ENCODE assay signal across 8 mouse cellular contexts in genomic region chrX:169969765-169970164, GRCm38 (mm10). TPM values are rescaled to one million over a fixed set of nuclear protein-coding genes. Genes with fewer than 3 reads are reported as not detected.
DNase-seq lines count a peak whose midpoint lies in the region; ATAC-seq and TF ChIP-seq lines count a peak whose summit lies in the region.
"Not testable (repeated sequence)": the region's sequence is repeated elsewhere in the genome, so short reads cannot be mapped to it uniquely, and the experiment has no call there.

No protein-coding gene starts in this region.

- H3K9ac ChIP-seq in forebrain, embryonic 15.5 days (replicated peaks); hindbrain, embryonic 15.5 days; kidney, postnatal 0 days (ENCODE audit: low read depth, low read length); lung, embryonic 16.5 days (ENCODE audit: low read length): not testable (repeated sequence)

- ATAC-seq in forebrain, embryonic 15.5 days (replicated peaks), result 0 out of 2 replicates have a peak, but pooled peaks have one; percentile 9
- ATAC-seq in hindbrain, embryonic 15.5 days (ENCODE audit: low FRiP score, low read depth), result peak; percentile 32; the same call in 1 of the 2 replicates
- ATAC-seq in kidney, postnatal 0 days (replicated peaks; ENCODE audit: low FRiP score, low read depth), result not testable (repeated sequence)
- peak; percentile 21; the same call in 1 of the 2 replicates for ATAC-seq in lung, embryonic 16.5 days (ENCODE audit: low read depth)

- not testable (repeated sequence) for H3K27me3 ChIP-seq in forebrain, embryonic 15.5 days; hindbrain, embryonic 15.5 days; kidney, postnatal 0 days (ENCODE audit: insufficient read depth, low read length); lung, embryonic 16.5 days (ENCODE audit: control insufficient read depth, insufficient read depth, low read depth, low read length)

- 87% methylated on average over 3 of the region's 3 CpGs for WGBS in forebrain, embryonic 15.5 days
- WGBS in hindbrain, embryonic 15.5 days, result 88% methylated on average over 3 of the region's 3 CpGs
- 85% methylated on average over 3 of the region's 3 CpGs for WGBS in kidney, postnatal 0 days
- WGBS in lung, embryonic 16.5 days, result 82% methylated on average over 3 of the region's 3 CpGs

- not testable (repeated sequence) for H3K4me2 ChIP-seq in forebrain, embryonic 15.5 days (replicated peaks); hindbrain, embryonic 15.5 days; kidney, postnatal 0 days (ENCODE audit: low read length); lung, embryonic 16.5 days (ENCODE audit: low read depth, low read length)

- not testable (repeated sequence) for H3K27ac ChIP-seq in forebrain, embryonic 15.5 days (replicated peaks); hindbrain, embryonic 15.5 days (replicated peaks); kidney, postnatal 0 days; lung, embryonic 16.5 days (ENCODE audit: low read length)

- not testable (repeated sequence) for TF ChIP-seq CTCF in kidney, postnatal 0 days (IDR thresholded peaks at IDR 0.05; ENCODE audit: low read depth)

- H3K9me3 ChIP-seq in forebrain, embryonic 15.5 days; kidney, postnatal 0 days (replicated peaks; ENCODE audit: low read length); lung, embryonic 16.5 days (ENCODE audit: control insufficient read depth, low read length): not testable (repeated sequence)
- H3K9me3 ChIP-seq in hindbrain, embryonic 15.5 days, result peaks cover 14% of the 10 kb centered on the region

- DNase-seq in Muller cell, postnatal 12 days (ENCODE audit: inconsistent ontology term), result peak; percentile 3
- peak; percentile 16 for DNase-seq in cerebellum, adult 9-10 months
- peak; percentile 7 for DNase-seq in kidney, postnatal 0 days (ENCODE audit: low spot score)
- DNase-seq in natural killer cell, adult 2 months (ENCODE audit: low spot score in 2 of 2), result peak; percentile 3 to 5
- peak; percentile 9 for DNase-seq in thymus, postnatal 0 days (ENCODE audit: low spot score)

- H3K4me3 ChIP-seq in forebrain, embryonic 15.5 days; hindbrain, embryonic 15.5 days; kidney, postnatal 0 days (replicated peaks; ENCODE audit: low read depth, low read length); lung, embryonic 16.5 days (ENCODE audit: low read length): not testable (repeated sequence)

- 0 out of 2 replicates have a peak, but pooled peaks cover 13% of the 10 kb centered on the region for H3K36me3 ChIP-seq in forebrain, embryonic 15.5 days
- H3K36me3 ChIP-seq in hindbrain, embryonic 15.5 days; kidney, postnatal 0 days (ENCODE audit: insufficient read depth, low read length): not testable (repeated sequence)
- peaks cover 14% of the 10 kb centered on the region for H3K36me3 ChIP-seq in lung, embryonic 16.5 days (ENCODE audit: control insufficient read depth, insufficient read depth, low read length)

- H3K4me1 ChIP-seq in forebrain, embryonic 15.5 days; hindbrain, embryonic 15.5 days (replicated peaks); kidney, postnatal 0 days (replicated peaks; ENCODE audit: insufficient read depth, low read length); lung, embryonic 16.5 days (replicated peaks; ENCODE audit: control insufficient read depth, insufficient read depth, low read length): not testable (repeated sequence)

RNA-seq across cellular contexts. Expression of gene Gm21887, which starts 39.7 kb away (rescaled TPM):
- polyA plus RNA-seq in forebrain, embryonic 15.5 days (2015; fragmentation: Nextera tagmentation; extraction: Ambion mirVana), result 189 and 242 TPM in 2 replicates
- 195 and 248 TPM in 2 replicates for polyA plus RNA-seq in hindbrain, embryonic 15.5 days (2015; fragmentation: Nextera tagmentation; extraction: Ambion mirVana)
- 41.1 and 106 TPM in 2 replicates for polyA plus RNA-seq in kidney, postnatal 0 days (2015; fragmentation: Nextera tagmentation; extraction: Ambion mirVana)
- 126 and 202 TPM in 2 replicates for polyA plus RNA-seq in lung, embryonic 16.5 days (2015; fragmentation: Nextera tagmentation; extraction: Ambion mirVana)
- 166 and 243 TPM in 2 replicates for polyA plus RNA-seq in thymus, postnatal 0 days (2015; fragmentation: Nextera tagmentation; extraction: Ambion mirVana)
